Mouse (Mus musculus) left cerebral cortex, adult 18-20 months (tissue): ENCODE measurements at regions not wholly inside any gene's neighbourhood (a gene's known extent, or its start where the extent isn't known, plus 50 kb on each side); places are given as distances from the start of the nearest gene placed in this dataset.
"Not testable (repeated sequence)": the region's sequence is repeated elsewhere in the genome, so short reads cannot be mapped to it uniquely, and the experiment has no call there.

Experiments used
- DNase-seq, 2 experiments: peaks; one replicate each; pipeline ENCODE4 v3.0.0; 2021 to 2022; ENCODE audit warnings: low spot score in 2 of 2, mixed read lengths in 1 of 2

DNA sequence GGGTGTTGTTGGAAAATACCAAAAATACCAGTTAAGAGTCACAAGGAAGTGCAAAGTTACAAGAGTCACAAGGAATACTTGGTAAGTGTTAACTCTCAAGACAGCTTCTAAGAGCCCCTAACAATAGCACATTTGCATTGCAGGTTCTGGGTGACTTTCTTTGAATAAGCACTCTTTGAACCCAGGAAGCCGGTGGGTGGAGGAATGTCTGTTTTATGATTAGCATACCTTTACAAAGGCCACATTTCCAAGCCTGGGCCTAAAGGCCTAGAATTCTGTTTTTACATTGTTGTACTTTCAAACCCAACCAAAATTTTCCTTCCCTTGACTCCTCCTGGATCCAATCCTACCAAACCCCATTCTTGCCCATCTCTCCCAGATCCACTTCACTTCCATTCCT is 693.5 kb upstream of the Gria3 start:
- DNase-seq, result not testable (repeated sequence)

DNA sequence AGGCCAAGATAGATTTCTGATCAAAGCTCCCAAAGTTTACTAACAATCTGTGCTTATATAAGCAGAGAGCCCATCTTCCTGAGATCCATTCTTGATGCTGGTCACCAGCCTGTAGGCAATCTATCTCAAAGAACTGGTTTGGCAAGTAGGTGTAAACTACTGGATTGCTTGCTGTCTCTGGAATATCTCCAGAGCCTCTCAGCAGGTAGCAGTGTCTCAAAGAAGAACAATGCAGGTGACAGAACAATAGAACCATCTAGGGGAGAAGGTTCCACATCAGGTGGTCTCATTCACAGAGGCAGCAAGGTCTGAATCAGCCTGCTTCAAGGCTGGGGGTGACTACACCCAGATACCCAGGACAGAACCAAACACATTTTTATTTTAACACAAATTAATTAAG is 692.0 kb upstream of the Gria3 start:
- no peak for DNase-seq

DNA sequence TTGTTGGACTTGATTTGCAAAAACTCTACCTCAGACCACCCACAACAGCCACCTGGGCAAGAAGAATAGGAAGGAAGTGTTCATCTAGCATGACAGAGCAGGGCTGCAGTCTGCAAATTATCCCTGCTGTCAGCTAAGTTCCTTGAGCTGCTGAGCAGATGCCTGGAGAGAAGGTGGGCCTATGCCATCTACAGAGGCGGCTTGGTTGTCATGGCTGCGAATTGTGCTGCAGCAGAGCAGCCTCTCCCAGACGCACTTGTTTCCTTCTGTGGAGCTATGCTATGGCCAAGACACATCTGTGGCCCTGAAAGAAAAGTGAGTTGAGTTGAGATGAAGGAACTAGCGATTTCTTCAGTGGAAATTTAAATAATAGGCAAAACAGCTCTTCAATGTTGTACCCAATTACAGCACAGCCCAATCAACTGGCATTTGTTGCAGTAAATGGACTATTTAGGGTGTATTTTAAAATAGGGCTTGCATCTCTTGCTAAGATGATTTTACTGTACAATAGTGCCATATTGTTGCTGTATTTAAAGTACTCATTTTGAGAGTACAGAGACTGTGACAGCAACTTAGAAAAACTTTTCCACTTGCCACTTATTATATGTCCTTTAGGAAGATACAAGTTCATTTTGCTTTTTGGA is 659.8 kb upstream of the Gria3 start:
- peak; percentile 16 to 46 for DNase-seq
